Mouse (Mus musculus) midbrain, embryonic 10.5 days (tissue): ENCODE results near the gene Slc2a10. TPM values are rescaled to one million over a fixed set of nuclear protein-coding genes. Genes with fewer than 3 reads are reported as not detected.
A peak's percentile ranks its signal among the peaks of the same experiment; 100 is the strongest.
"Not testable (repeated sequence)": the region's sequence is repeated elsewhere in the genome, so short reads cannot be mapped to it uniquely, and the experiment has no call there.

Experiments
- DNase-seq: peaks from one replicate; pipeline ENCODE4 v3.0.0-alpha.2; 2017; ENCODE audit warnings: low spot score
- H3K27ac ChIP-seq: fragments of 300-500 bp; sonication (generic); replicated peaks from 2 replicates; pipeline ENCODE4 v1.5.1; 2016; ENCODE audit warnings: mild to moderate bottlenecking
- H3K27me3 ChIP-seq: fragments of 300-500 bp; sonication (generic); 2 replicates; pipeline ENCODE4 v1.6.1; 2016; ENCODE audit warnings: low read depth, mild to moderate bottlenecking; ENCODE audit not compliant: poor library complexity, severe bottlenecking
- H3K36me3 ChIP-seq: fragments of 300-500 bp; sonication (generic); 2 replicates; pipeline ENCODE4 v1.6.1; 2016; ENCODE audit warnings: mild to moderate bottlenecking, moderate library complexity
- H3K4me1 ChIP-seq: fragments of 300-500 bp; sonication (generic); 2 replicates; pipeline ENCODE4 v1.6.1; 2016
- H3K4me3 ChIP-seq: fragments of 300-500 bp; sonication (generic); 2 replicates; pipeline ENCODE4 v1.5.1; 2016; ENCODE audit warnings: mild to moderate bottlenecking, moderate library complexity
- H3K9me3 ChIP-seq: fragments of 300-500 bp; sonication (generic); replicated peaks from 2 replicates; pipeline ENCODE4 v1.6.1; 2016; ENCODE audit warnings: mild to moderate bottlenecking
- WGBS: fragments of 180-500 bp; shearing (Covaris S2); methylation state at CpG from one replicate; pipeline ENCODE4 v1.1.7; 2016; 5-methylcytosine and 5-hydroxymethylcytosine counted together
- polyA plus RNA-seq: library from polyadenylated mRNA; unstranded; fragments of >200 nt; fragmentation: Nextera tagmentation; extraction: Ambion mirVana; gene quantifications from 2 replicates; pipeline ENCODE4 v1.2.1, GENCODE M21; 2016

The Slc2a10 gene
- polyA plus RNA-seq, 1 experiment from 2014 or later: 4.0 TPM

DNA sequence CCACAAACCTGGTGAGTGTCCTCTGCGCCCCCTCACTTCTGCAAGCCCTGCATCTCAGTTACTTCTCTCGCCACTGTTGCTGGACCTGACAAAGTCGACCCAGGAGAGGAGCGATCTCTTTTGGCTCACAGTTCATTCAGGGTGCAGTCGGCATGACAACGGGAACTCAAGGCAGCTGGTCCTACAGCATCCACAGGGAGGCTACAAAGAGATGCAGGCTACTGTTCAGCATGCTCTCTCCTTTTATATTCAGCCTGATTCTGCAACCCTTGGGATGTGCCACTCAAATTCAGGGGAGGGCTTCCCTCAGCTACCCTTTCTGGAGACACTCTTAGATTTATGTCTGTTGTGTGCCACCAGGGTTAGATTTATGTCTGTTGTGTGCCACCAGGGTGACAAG, 45.0 kb downstream of the Slc2a10 start:
- 67% methylated on average over 6 of the region's 6 CpGs for whole genome bisulfite sequencing
- DNase-seq: no peak
- peaks cover 29% of the 10 kb centered on the region for H3K4me1 ChIP-seq
- H3K4me3 ChIP-seq: no peak overlapping the region
- H3K36me3 ChIP-seq: no peaks in the 10 kb centered on the region
- H3K27me3 ChIP-seq: peaks cover 16% of the 10 kb centered on the region; the same call in 1 of the 2 replicates
- H3K27ac ChIP-seq: peak overlapping the region; percentile 43
- no peaks in the 10 kb centered on the region for H3K9me3 ChIP-seq

DNA sequence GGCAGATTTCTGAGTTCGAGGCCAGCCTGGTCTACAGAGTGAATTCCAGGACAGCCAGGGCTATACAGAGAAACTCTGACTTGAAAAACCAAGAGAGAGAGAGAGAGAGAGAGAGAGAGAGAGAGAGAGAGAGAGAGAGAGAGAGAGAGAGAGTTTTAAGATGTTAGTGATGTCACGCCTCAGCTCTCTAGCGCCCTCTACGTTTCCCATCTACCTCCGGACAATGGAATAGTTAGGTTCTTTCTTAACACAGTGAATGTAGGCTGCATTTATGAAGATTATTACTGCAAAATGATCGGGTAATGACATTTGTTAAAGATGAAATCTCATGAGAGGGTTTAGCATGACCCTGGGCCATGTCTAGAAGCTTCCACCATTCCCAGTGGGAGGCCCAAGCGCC, 46.8 kb downstream of the Slc2a10 start:
- 71% methylated on average over 7 of the region's 7 CpGs for WGBS
- H3K36me3 ChIP-seq: not testable (repeated sequence)

DNA sequence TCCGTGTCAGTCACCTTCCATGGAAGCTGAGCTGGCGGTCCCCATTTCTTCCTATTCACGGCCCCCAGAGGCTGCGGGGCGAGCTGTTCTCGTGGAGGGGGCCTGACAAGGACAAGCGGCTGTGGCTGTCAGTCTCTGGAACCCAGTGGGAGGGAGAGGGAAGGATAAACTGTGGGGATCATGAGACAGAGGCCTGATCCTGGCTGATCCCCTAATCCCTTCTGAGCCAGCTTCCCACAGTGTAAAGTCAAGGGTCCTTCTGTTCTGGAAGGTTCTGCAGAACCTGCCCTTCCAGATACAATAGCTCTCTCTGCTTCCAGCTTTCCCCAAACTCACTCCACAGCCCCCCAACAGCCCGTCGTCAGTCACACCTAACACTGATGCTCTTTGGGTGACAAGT, 50.5 kb downstream of the Slc2a10 start:
- WGBS: 47% methylated on average over 9 of the region's 9 CpGs
- H3K27me3 ChIP-seq: peaks cover 27% of the 10 kb centered on the region
- no peaks in the 10 kb centered on the region for H3K36me3 ChIP-seq
- 0 out of 2 replicates have a peak overlapping the region, but pooled peaks have one; percentile 46 for H3K27ac ChIP-seq
- no peaks in the 10 kb centered on the region for H3K9me3 ChIP-seq
- DNase-seq: no peak
- no peak overlapping the region for H3K4me3 ChIP-seq
- peaks cover 14% of the 10 kb centered on the region for H3K4me1 ChIP-seq

More for the DNA sequence above, 46.8 kb downstream of the Slc2a10 start:
- peaks cover 18% of the 10 kb centered on the region for H3K27me3 ChIP-seq
- H3K4me3 ChIP-seq, H3K9me3 ChIP-seq, H3K27ac ChIP-seq, DNase-seq: not testable (repeated sequence)
- H3K4me1 ChIP-seq: peaks cover 30% of the 10 kb centered on the region

DNA sequence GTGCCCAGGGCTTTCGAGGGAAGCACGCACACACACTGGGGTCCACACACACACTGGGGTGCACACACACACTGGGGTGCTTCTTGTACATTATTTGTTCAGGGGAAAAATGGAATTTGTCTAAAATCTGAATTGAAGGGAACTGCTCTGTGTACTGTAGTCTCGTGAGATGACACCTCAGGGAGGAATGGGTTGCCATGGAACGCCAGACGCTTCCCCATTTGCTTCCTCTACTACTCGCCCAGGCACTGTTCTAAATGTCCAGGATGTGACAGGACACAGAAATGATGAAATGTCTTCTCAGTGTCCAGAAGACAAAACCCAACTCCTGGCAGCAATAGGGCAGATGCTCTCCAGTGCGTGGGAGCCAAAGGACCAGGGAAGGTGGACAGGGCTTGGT, 53.7 kb downstream of the Slc2a10 start:
- peaks cover 26% of the 10 kb centered on the region for H3K4me1 ChIP-seq
- 90% methylated on average over 7 of the region's 7 CpGs for WGBS

DNA sequence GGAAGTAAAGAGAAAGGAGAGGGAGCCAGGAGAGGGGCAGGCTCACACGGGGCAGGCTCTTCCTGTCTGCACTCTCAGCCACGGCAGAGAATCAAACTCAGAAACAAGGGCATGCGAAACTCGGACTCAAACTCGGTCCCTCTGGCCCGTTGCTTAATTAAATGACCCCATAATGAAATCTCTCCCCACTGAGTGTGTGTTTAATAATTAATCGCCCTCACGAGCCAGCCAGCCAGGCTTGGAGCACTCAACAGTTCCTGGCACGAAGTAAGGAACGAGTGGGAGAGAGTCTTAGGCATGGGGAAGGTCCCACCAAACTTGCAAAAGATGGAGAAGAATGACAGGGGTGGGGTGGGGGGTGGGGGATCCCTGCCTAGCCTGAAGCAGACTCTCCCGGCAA, 55.3 kb downstream of the Slc2a10 start:
- peaks cover 48% of the 10 kb centered on the region for H3K27me3 ChIP-seq
- H3K36me3 ChIP-seq: no peaks in the 10 kb centered on the region
- H3K27ac ChIP-seq: 0 out of 2 replicates have a peak overlapping the region, but pooled peaks have one; percentile 9
- no peak for DNase-seq
- WGBS: 72% methylated on average over 11 of the region's 11 CpGs
- no peaks in the 10 kb centered on the region for H3K9me3 ChIP-seq
- peaks cover 34% of the 10 kb centered on the region for H3K4me1 ChIP-seq
- no peak overlapping the region for H3K4me3 ChIP-seq

More for the DNA sequence above, 53.7 kb downstream of the Slc2a10 start:
- Histone ChIP-seq H3K9me3 (no peaks in the 10 kb centered on the region), H3K36me3 (no peaks in the 10 kb centered on the region), H3K4me3 (no peak overlapping the region), H3K27me3 (peaks cover 44% of the 10 kb centered on the region), H3K27ac (no peak overlapping the region)
- no peak for DNase-seq

DNA sequence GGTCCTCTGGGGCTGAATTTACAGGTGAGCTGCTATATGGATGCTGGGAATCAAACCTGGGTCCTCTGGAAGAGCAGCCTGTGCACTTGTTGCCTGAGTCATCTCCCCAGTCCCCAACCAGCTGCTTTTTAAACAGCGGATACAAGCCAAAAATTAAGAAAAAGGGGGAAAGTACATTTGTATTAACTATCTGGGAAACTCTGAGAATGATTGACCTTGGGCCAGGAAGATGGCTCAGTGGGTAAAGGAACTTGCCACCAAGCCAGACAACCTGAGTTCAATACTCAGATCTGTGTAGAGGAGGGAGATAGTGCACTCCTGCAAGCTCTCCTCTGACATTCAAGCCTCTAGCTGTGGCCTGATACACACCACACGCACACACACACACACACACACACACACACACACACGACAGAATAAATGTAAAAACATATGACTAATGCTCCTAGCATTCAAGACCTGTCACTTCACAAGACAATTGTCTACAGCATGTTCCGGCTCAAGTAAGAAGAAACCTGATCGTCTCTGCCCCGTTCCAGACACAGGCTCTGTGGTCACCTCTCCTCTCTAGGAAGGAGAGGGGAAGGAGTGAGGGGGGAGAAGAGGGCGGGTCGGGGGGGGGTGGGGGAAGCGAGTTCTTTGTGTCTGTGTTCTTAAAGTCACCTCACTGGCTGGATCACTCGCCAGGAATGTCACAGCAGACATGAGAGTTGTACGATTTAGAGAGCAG, 56.1 kb downstream of the Slc2a10 start:
- Histone ChIP-seq H3K27ac (no peak overlapping the region; the same call in 1 of the 2 replicates), H3K4me3 (no peak overlapping the region), H3K36me3 (no peaks in the 10 kb centered on the region), H3K27me3 (peaks cover 50% of the 10 kb centered on the region), H3K9me3 (no peaks in the 10 kb centered on the region), H3K4me1 (peaks cover 37% of the 10 kb centered on the region)
- 37% methylated on average over 11 of the region's 11 CpGs for WGBS
- DNase-seq: no peak

DNA sequence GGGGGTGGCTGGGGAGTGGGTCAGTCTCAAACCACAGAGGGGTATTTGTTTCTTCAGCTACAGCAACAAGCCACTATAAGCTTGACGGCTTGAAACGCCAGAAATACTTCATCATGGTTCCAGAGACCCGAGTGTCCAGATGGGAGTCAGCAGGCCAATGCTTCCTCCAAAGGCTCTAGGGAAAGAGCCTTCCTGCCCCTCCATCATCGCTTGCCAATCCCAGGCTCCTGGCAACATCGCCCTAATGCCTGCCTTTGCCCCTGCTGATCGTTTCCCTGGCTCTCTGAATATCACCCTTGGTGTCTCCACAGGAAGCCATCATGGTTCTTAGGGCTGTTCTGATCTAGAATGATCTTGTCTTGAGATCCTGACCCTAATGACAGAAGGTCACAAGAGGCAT, 58.3 kb downstream of the Slc2a10 start:
- Histone ChIP-seq H3K9me3 (no peaks in the 10 kb centered on the region), H3K4me1 (peaks cover 51% of the 10 kb centered on the region), H3K4me3 (no peak overlapping the region), H3K27ac (no peak overlapping the region), H3K27me3 (peaks cover 67% of the 10 kb centered on the region), H3K36me3 (no peaks in the 10 kb centered on the region)
- 84% methylated on average over 6 of the region's 6 CpGs for WGBS
- DNase-seq: no peak

DNA sequence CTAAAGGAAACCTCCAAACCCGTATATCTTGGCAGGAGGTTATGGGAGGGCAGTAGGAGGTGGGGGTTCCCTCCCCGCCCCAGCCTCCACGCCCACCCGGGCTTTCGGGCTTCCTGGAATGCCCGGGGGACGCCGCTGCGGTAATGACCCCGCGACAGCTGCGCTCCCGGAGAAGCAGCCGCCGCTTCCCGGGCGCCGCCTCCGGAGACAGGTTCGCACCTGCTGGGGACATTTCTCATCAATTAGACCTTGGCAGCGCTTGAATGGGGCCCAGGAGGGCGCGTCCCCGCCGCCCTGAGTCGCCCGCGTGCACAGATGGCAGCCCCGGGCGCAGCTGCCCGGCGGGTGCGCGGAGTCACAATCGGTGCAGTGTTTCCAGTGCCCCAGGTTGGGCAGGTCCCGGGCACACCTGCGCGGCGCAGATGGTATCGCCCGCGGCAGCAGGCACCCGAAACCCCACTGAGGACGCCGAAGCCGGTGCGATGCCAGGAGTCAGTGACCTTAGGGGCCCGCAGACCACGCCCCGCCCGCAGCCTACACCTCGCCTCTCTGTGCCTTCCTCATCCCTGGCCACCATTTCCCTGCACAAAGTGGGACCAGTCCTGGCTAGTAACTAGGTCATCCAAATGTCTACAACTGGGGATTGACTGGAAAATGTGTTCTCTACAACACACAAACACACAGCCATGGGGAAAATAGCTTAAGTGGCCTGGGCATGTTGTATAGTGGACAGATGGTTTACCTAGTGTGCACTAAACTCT, 59.9 kb downstream of the Slc2a10 start:
- Histone ChIP-seq H3K27ac (peak overlapping the region; percentile 46), H3K27me3 (peaks cover 61% of the 10 kb centered on the region)

DNA sequence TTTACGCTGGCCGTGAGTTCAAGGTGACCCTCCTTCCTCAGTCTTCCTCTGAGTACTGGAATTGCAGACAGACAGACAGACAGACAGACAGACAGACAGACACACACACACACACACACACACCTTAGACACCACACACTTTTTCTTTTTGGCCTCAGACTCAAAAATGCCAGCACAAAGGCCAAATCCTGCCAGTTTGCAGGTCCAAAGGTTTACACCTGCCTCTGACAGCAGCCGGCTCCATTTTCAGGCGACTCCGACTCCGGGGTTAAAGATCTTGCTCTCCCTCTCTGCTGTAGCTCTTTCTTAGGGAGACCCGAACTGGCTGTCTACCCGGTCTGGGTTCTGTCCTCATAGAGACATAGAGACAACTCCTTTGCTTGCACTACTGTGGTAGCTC, 60.5 kb downstream of the Slc2a10 start:
- Histone ChIP-seq H3K36me3 (no peaks in the 10 kb centered on the region), H3K27ac (peak overlapping the region; percentile 71; the same call in 1 of the 2 replicates), H3K27me3 (peaks cover 57% of the 10 kb centered on the region), H3K4me3 (peak overlapping the region; percentile 57; the same call in 1 of the 2 replicates), H3K9me3 (no peaks in the 10 kb centered on the region), H3K4me1 (peaks cover 55% of the 10 kb centered on the region)
- no peak for DNase-seq
- WGBS: 71% methylated on average over 8 of the region's 8 CpGs

More for the DNA sequence above, 59.9 kb downstream of the Slc2a10 start:
- peak; percentile 43 for DNase-seq
- 1% methylated on average over 52 of the region's 52 CpGs for WGBS
- Histone ChIP-seq H3K9me3 (no peaks in the 10 kb centered on the region), H3K4me3 (peak overlapping the region; percentile 57), H3K4me1 (peaks cover 55% of the 10 kb centered on the region), H3K36me3 (no peaks in the 10 kb centered on the region)

DNA sequence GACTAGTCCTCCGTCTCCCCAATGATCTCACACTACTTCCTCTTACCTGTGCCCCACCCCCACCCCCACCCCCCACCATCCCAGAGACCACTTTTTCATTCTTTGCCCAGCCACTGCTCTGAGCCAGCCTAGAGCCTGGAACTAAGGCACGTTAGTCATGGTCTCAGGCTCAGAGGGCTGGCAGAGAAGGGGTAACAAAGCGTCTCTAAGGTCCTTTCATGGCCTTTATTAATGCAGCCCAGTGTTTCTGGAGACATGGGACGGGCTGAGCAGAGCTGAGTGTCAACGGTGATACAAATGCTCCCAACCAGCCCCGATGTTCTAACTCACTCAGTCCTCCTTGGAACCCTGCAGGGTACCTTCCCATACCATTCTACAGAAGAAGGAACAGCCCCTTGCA, 61.0 kb downstream of the Slc2a10 start:
- DNase-seq: peak; percentile 30
- H3K27ac ChIP-seq: peak overlapping the region; percentile 71
- H3K9me3 ChIP-seq: no peaks in the 10 kb centered on the region
- peaks cover 52% of the 10 kb centered on the region for H3K27me3 ChIP-seq
- H3K36me3 ChIP-seq: no peaks in the 10 kb centered on the region
- WGBS: 32% methylated on average over 6 of the region's 6 CpGs
- H3K4me3 ChIP-seq: 0 out of 2 replicates have a peak overlapping the region, but pooled peaks have one; percentile 14
- peaks cover 53% of the 10 kb centered on the region for H3K4me1 ChIP-seq

DNA sequence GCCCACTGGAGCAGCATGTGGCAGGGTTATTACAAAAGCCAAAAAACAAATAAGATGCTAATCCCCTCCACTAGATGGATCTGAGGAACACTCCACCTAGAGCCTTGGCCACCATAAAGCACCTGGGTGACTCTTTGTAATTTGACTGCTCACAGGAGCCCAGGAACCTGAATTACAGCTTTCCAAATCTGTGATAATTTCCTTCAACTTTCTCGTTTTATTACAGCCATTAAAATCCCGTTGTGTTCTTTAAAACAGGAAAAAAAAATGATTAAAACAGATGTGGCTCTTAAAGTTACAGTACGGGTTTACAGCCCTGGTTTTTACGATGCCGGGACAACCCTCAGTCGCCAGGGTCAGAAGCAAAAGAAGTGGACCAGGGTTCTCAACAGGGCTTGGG, 63.3 kb downstream of the Slc2a10 start:
- Histone ChIP-seq H3K9me3 (no peaks in the 10 kb centered on the region), H3K27ac (no peak overlapping the region), H3K36me3 (no peaks in the 10 kb centered on the region), H3K4me1 (peaks cover 45% of the 10 kb centered on the region), H3K4me3 (no peak overlapping the region), H3K27me3 (peaks cover 43% of the 10 kb centered on the region)
- no peak for DNase-seq
- 92% methylated on average over 6 of the region's 6 CpGs for WGBS

DNA sequence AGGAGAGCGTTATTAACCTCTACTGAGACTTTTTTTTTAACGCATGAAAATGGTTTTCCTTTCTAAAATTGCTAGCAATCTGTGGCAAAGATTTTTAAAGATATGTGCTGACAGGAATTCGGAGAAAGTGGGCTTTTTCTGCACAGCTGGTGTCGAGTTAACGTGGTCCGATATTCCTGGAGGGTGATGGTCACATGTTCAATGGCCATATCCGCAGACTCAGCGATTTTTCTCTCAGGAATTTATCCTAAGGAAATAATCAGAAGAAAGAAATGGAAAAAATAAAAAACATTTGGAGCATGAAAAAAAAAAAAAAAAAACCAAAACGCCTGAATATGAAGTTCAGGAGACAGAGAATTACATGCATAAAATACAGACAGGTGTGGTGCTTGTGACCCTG, 64.2 kb downstream of the Slc2a10 start:
- H3K27ac ChIP-seq: no peak overlapping the region
- H3K4me3 ChIP-seq: no peak overlapping the region
- no peaks in the 10 kb centered on the region for H3K36me3 ChIP-seq
- H3K4me1 ChIP-seq: peaks cover 45% of the 10 kb centered on the region
- H3K9me3 ChIP-seq: no peaks in the 10 kb centered on the region
- no peak for DNase-seq
- peaks cover 36% of the 10 kb centered on the region for H3K27me3 ChIP-seq
- 86% methylated on average over 9 of the region's 9 CpGs for WGBS

DNA sequence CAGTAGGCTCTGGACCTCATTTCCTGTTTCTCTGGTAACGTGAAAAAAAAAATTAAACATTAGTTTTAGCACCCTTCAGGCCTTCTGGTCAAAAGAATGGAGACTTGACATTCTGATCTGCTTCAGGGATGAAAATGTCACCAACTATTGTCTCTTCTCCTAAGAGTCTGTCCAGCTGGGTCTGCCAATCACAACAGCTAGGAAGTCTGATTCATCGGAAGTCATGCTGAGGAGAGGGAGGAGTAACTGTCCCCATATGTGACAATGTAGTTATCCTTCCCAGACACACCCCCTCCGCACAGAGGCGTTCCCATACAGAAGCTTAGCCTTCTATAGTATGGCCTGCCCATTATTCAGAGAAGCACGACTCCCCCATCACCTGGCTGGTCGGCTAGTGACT, 65.3 kb downstream of the Slc2a10 start:
- Histone ChIP-seq H3K27me3 (peaks cover 25% of the 10 kb centered on the region), H3K36me3 (no peaks in the 10 kb centered on the region), H3K27ac (no peak overlapping the region), H3K9me3 (no peaks in the 10 kb centered on the region), H3K4me1 (peaks cover 35% of the 10 kb centered on the region), H3K4me3 (no peak overlapping the region)
- 51% methylated on average over 6 of the region's 6 CpGs for WGBS
- DNase-seq: no peak
